Mouse (Mus musculus): ENCODE measurements around the gene Creg2.
"Not testable (repeated sequence)": the region's sequence is repeated elsewhere in the genome, so short reads cannot be mapped to it uniquely, and the experiment has no call there.

Creg2 gene

DNA sequence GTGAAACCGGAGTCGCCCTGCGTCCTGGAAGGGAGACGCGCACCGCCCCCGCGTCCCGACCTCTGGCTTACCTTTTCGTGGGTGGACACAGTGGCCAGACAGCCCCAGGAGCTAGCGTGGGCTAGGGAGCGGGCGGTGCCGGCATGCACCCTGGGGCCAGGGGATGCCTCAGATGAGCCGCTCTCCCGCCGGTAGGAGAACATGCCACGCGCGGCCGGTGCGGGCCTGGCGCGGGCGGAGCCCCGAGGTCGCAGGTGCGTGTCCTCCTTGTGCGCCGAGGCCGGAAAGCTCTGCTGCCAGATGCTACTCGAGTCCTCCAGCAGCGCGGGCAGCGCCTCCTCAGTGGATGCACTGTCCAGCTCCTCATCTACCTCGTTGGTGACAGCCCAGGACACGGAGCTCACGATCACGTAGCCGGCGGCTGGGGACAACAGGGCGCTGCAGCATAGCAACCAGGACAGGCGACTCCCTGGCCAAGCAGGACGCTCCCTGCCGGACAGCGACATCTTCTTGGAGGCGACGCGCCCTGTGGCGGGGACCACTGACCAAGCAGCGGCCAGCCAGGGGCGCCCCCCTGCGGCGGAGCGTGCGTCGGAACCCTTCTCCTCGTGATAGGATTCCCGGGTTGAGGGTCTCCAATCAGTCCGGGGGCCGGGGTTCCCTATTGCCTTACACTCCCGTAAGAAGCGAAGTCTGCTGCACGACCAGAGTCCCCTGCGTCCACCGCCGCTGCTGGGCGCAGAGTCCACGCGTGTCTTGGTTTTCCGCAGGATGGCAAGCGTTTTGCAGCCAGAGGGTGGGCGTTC lies 636 bp downstream of the Creg2 start:
- DNase-seq (ENCODE audit: low spot score): peak; percentile 60

GRCm38 (mm10) chr1:39649691-39650434 lies 1.4 kb downstream of the Creg2 start:
- no peak for DNase-seq (ENCODE audit: low spot score)

- no peak for DNase-seq (ENCODE audit: low spot score)
These were observed 2.7 kb downstream of the Creg2 start for GRCm38 (mm10) chr1:39648584-39648983.

- DNase-seq (ENCODE audit: low spot score): no peak
These were observed 5.1 kb downstream of the Creg2 start for GRCm38 (mm10) chr1:39645905-39646759.

GRCm38 (mm10) chr1:39644333-39644732 lies 6.9 kb downstream of the Creg2 start:
- DNase-seq (ENCODE audit: low spot score): no peak

DNA sequence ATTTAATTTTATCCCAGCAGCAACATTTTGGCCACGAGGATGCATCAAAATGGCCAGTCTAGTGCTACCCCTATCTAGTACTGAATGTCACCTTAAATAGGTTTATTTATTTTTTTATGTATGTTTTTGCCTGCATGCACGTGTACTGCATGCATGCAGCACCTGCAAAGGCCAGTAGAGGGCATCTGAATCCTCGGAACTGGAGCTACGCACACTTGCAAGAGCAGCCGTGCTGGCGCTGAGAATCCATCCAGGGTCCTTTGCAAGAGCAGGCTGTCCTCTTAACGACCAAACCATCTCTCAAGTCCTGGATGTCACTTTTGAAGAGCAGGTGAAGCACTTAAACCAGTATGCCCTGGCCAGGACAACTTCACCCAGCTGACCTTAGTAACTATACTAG lies 9.6 kb downstream of the Creg2 start:
- DNase-seq (ENCODE audit: low spot score): no peak

GRCm38 (mm10) chr1:39637139-39637538 lies 14.1 kb downstream of the Creg2 start:
- no peak for DNase-seq (ENCODE audit: low spot score)

GRCm38 (mm10) chr1:39636660-39637059 lies 14.6 kb downstream of the Creg2 start:
- DNase-seq (ENCODE audit: low spot score): no peak

- no peak for DNase-seq (ENCODE audit: low spot score)
These were observed 15.1 kb downstream of the Creg2 start for GRCm38 (mm10) chr1:39636196-39636595.

GRCm38 (mm10) chr1:39628606-39629005 lies 22.7 kb downstream of the Creg2 start:
- no peak for DNase-seq (ENCODE audit: low spot score)

DNA sequence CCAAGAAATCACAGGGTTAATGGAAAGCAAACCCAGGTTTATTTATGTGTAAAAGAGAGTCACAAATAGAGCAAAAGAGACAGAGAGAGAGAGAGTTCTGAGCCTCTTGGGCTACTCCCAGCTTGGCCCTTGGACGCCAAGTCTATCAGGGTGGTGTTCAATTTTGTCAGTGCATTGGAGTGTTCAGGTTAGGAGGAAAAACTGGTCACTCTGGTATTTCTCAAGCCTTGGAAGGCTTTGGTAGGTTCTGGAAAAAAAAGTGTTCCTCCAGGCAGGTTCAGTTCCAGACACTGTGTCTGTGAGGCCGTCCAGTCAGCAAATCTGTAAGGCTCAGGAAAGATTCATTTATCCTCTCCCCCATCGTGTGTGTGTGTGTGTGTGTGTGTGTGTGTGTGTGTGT lies 25.8 kb downstream of the Creg2 start:
- no peak for DNase-seq (ENCODE audit: low spot score)

DNA sequence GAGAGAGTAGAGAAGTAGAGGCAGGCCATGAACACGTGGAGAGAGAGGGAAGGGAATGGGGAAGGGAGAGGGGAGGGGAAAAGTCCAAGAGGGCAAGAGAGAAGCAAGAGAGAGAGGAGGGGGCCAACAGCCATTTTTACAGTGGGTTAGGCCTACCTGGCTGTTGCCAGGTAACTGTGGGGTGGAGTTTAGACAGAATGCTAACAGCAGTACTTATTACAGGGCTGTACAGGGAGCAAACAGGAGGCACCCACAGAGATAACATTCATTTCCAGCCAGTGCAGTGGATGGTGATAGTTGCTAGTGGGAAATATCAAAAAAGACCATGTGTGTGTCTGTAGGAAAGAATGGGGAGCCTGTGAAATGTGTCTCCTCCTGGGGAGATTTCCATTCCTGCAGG lies 27.5 kb downstream of the Creg2 start:
- no peak for DNase-seq (ENCODE audit: low spot score)

DNA sequence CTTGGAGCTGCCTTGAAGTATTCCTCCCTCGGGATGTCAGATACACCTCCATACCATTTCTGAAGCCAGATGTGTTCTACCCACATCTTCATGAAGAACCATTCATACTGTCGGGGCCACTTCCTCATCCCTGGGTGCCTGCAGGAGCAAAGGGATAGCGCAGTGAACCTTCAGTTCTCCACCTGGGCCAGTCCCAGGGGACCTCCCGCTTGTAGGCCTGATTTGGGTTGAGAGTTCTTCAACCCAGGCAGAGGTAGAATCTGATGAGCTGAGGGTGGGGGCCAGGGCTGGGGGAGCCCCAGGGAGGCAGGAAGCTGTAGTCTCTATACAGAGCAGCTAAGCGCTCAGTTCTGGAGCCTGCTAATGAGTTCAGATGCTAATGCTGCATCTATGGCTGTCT lies 28.2 kb downstream of the Creg2 start:
- no peak for DNase-seq (ENCODE audit: low spot score)

DNA sequence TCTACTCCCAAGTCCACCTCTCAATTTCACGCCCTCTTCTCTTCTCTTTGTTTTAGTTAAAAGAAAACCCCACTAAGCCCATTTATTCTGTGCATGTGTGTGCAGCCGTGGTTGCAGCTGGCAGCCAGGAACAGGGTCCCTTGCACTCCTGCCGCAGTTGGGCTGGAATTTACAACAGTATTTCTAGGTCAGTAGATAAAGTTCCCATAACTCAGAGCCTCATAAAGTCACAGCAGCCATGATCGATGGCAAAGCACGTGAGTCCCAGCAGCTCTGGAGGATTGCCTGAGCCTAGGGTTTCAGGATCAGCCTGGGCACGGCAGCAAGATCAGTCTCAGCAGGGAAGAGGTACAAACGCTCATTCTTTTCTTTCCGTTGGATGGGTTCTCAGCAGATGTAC lies 32.8 kb downstream of the Creg2 start:
- no peak for DNase-seq (ENCODE audit: low spot score)

- no peak for DNase-seq (ENCODE audit: low spot score)
These were observed 35.7 kb downstream of the Creg2 start for GRCm38 (mm10) chr1:39615526-39615925.

DNA sequence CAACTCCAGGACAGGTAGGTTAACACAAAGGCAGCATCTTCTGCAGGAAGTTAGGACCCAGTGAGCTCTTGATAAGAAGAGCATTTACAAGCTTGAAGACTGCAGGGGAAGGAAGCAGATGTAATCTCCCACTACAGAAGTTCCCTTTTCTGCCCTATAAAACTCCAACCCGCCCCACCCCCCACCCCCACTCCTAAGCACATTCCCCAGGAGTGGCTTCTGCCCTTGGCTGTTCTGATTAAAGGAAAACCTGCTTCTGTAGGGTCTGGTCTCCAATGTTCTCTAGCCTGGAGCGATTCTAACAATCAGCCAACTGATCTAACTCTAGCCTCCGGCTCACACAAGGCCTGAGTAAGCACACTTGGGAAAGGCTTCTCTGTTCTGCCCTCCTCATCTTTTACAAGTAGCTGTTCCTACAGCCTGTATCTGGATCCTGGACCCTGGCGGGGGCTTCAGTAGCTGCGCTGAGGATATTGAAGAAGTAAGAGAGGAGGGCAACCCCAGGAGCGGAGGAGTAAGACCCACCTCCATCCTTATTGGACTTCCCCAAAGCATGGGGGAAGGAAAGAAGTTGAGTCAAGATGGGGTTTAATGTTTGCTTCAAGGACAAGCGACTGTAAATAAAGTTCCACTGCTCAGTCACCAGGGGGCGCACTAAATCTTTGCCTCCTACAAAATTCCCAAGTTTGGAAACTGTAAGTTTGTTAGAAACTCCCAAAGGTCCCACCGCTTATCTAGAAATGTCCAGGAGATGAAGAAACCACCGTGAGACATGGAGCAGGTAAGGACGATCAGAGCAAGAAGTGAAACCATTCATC lies 36.6 kb downstream of the Creg2 start:
- no peak for DNase-seq (ENCODE audit: low spot score)

DNA sequence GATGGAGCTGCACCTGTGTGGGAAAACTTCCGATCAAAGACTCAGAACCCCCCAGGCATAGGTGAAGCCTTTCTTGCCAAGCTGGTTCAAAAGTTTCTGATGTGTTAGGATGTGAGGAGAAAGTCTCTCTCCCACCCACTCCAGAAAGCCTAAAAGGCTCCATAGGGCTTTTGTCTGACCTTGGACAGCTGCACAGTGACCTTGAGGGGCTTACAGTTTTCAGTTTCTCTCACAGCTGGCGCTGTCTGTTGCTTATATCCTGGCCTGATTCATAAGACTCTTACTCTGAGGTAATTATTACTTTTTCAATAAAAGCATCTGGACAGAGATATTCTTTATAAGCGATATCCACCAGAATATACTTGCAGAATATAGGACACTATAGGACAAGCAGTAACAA lies 38.2 kb downstream of the Creg2 start:
- no peak for DNase-seq (ENCODE audit: low spot score)

GRCm38 (mm10) chr1:39612491-39612890 lies 38.8 kb downstream of the Creg2 start:
- DNase-seq (ENCODE audit: low spot score): no peak

DNA sequence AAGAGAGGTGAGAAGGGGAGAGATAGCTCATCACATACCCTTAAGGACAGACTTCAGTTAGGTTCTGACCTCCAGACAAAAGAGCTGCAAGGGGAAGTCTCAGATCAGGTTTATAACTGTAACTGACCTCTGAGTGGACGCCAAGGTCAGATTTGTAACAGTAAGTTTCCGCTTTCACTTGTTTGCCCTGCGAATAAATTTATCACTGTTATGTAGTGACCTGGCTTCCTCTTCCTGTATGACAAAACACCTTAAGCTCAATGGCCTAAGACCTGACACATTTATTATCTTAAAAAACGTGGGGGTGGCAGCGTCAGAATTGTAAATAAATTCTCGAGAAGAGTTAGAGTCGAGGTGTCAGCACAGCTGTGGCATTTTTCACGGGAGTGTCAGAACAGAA lies 42.7 kb downstream of the Creg2 start:
- no peak for DNase-seq (ENCODE audit: low spot score)

- no peak for DNase-seq (ENCODE audit: low spot score)
These were observed 48.8 kb downstream of the Creg2 start for GRCm38 (mm10) chr1:39602477-39602876.

DNA sequence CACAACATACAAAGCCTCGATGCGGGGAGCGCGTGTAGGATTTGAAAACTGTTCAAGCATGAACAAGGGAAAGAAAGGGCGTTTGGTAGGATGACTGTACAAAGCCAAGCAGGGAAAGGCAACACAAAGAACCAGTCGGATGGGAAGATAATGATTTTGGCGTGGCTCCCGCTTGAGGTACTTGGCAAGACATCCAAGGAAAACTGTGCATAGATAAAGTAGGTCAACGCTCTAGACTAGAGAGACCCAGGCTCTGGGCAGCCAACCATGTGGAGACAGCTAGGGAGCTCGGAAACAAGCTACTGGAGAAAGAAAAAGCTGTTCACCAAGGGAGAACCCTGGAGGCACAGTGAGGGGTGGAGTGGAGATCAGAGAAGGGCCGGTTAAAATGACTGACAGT lies 52.5 kb downstream of the Creg2 start:
- DNase-seq (ENCODE audit: low spot score): no peak

DNA sequence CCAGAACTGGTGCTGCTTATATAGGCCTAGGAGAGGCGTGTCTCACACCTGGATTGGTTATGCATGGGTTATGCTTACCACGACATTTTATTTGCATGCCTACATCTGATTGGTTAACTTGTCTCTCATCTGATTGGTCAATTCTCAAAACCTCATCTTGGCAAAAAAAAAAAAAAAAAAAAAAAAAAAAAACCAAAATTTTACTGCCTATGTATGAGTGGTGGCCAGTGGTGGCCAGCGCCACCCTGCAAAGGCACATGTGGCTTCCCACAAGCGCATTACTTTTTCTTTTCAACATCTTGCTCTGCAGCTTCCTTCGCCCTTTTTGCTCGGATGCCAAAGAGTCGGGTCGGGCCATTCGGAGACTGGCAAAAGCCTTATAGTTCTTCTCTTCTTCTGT lies 54.1 kb downstream of the Creg2 start:
- not testable (repeated sequence) for DNase-seq (ENCODE audit: low spot score)
